In genomic region chr1:43112882-43113281, GRCm38 (mm10) we compare ENCODE assay signal across 9 mouse cellular contexts. TPM values are rescaled to one million over a fixed set of nuclear protein-coding genes. Genes with fewer than 3 reads are reported as not detected.
DNase-seq lines count a peak whose midpoint lies in the region; ATAC-seq and TF ChIP-seq lines count a peak whose summit lies in the region.
"Had no signal": no experiment of that assay in that cellular context is flagged by ENCODE, and none has a peak within 500 bp of the region (broad histone marks: within the 10 kb centered on the region; RNA-seq: fewer than 3 reads in every experiment).

No protein-coding gene starts in this region.

- peaks cover 2% of the 10 kb centered on the region for H3K36me3 ChIP-seq in heart, adult 2 months (ENCODE audit: control insufficient read depth, insufficient read depth, low read length)

- intact Hi-C loops in heart, adult 2 months (cut with DNase I), result loop anchor here (1.0 kb wide), 1 partner anchor 151 kb away; no protein-coding TSS in a partner anchor
- intact Hi-C loops in heart, postnatal 25 days (cut with DNase I), result no loop called here

- no peaks in the 10 kb centered on the region for H3K27me3 ChIP-seq in heart, adult 2 months (ENCODE audit: control insufficient read depth, insufficient read depth, low read length)
- H3K27me3 ChIP-seq: stomach, embryonic 15.5 days had no signal

- DNase-seq in heart, adult 2 months, result peak; percentile 56 to 59
- DNase-seq in heart, postnatal 25 days (ENCODE audit: low spot score), result no peak
- DNase-seq in B cell, adult 2 months, result peak; percentile 39
- peak; percentile 63 to 88 for DNase-seq in frontal cortex, adult 2 months (ENCODE audit: extremely low spot score in 1 of 2, low spot score in 1 of 2)
- DNase-seq in layer of hippocampus, adult 9-11 months, result peak; percentile 74
- peak; percentile 73 for DNase-seq in testis, postnatal 10 days (ENCODE audit: low spot score)

- no peak overlapping the region for H3K9ac ChIP-seq in heart, adult 2 months (ENCODE audit: low read depth, low read length)
- H3K9ac ChIP-seq: stomach, embryonic 15.5 days had no signal

- WGBS in heart, adult 2 months, result 84% methylated on average over 2 of the region's 2 CpGs

- TF ChIP-seq CTCF in heart, adult 2 months (IDR thresholded peaks at IDR 0.05), result peak; percentile 69

- peaks cover 1% of the 10 kb centered on the region for H3K4me1 ChIP-seq in heart, adult 2 months (ENCODE audit: control insufficient read depth, insufficient read depth, low read length)
- H3K4me1 ChIP-seq: stomach, embryonic 15.5 days had no signal

- H3K79me2 ChIP-seq in heart, adult 2 months (replicated peaks; ENCODE audit: control insufficient read depth, insufficient read depth, low read length), result no peaks in the 10 kb centered on the region

- H3K4me3 ChIP-seq in heart, adult 2 months, result no peak overlapping the region
- H3K4me3 ChIP-seq: stomach, embryonic 15.5 days had no signal

- peak; percentile 54; the same call in 1 of the 2 replicates for ATAC-seq in cerebellum, adult (ENCODE audit: insufficient number of reproducible peaks, low FRiP score, low TSS enrichment)
- ATAC-seq in megakaryocyte progenitor cell, adult 5-6 weeks (replicated peaks; ENCODE audit: poor library complexity), result peak; percentile 81

- TF ChIP-seq POLR2A in heart, adult 2 months (IDR thresholded peaks at IDR 0.05; ENCODE audit: insufficient read depth, low read depth, low read length), result no peak

- H3K27ac ChIP-seq in heart, adult 2 months, result no peak overlapping the region
- H3K27ac ChIP-seq: stomach, embryonic 15.5 days had no signal

- no peak for TF ChIP-seq EP300 in heart, adult 2 months (IDR thresholded peaks at IDR 0.05; ENCODE audit: insufficient read depth, low read depth, low read length)

RNA-seq across cellular contexts. Expression of gene AI597479, which starts 14.4 kb away (rescaled TPM):
- 10 to 100 TPM; 20.3 to 21.1 TPM for total RNA-seq in heart, adult 2 months (2021)
- 8.4 and 13.2 TPM in 2 replicates for polyA plus RNA-seq in heart, adult 2 months (2012; rRNA removed)
- 10 to 100 TPM; 18.6 to 19.5 TPM for total RNA-seq in heart, postnatal 25 days (2021)
- 22.3 and 23.8 TPM in 2 replicates for polyA plus RNA-seq in frontal cortex, adult 2 months (2012; rRNA removed)
- total RNA-seq in megakaryocyte progenitor cell, adult 5-6 weeks (2015), result 12.5 and 17.2 TPM in 2 replicates
- 19.8 and 26.5 TPM in 2 replicates for total RNA-seq in megakaryocyte progenitor cell, adult 5-6 weeks (2017)

RNA-seq across cellular contexts. Expression of gene Tgfbrap1, which starts 14.4 kb away (rescaled TPM):
- total RNA-seq in heart, adult 2 months (2021), result 10 to 100 TPM; 13.9 to 14.5 TPM
- 11.2 and 15.4 TPM in 2 replicates for polyA plus RNA-seq in heart, adult 2 months (2012; rRNA removed)
- 10 to 100 TPM; 12.9 to 13.2 TPM for total RNA-seq in heart, postnatal 25 days (2021)
- 34.4 and 36.7 TPM in 2 replicates for polyA plus RNA-seq in frontal cortex, adult 2 months (2012; rRNA removed)
- 19.0 and 24.6 TPM in 2 replicates for total RNA-seq in megakaryocyte progenitor cell, adult 5-6 weeks (2015)
- 11.2 and 11.6 TPM in 2 replicates for total RNA-seq in megakaryocyte progenitor cell, adult 5-6 weeks (2017)
